Mouse (Mus musculus) urinary bladder, postnatal 4 days (tissue): ENCODE results near the gene Irf8.
A peak's percentile ranks its signal among the peaks of the same experiment; 100 is the strongest.
"Not testable (repeated sequence)": the region's sequence is repeated elsewhere in the genome, so short reads cannot be mapped to it uniquely, and the experiment has no call there.

Source experiments
- DNase-seq, 2 experiments: peaks; one replicate each; pipeline ENCODE4 v3.0.0; 2021 to 2022; ENCODE audit warnings: low spot score in 2 of 2

The Irf8 gene

GRCm38 (mm10) chr8:120797019-120797727, 61.0 kb downstream of the Irf8 start:
- no peak for DNase-seq

DNA sequence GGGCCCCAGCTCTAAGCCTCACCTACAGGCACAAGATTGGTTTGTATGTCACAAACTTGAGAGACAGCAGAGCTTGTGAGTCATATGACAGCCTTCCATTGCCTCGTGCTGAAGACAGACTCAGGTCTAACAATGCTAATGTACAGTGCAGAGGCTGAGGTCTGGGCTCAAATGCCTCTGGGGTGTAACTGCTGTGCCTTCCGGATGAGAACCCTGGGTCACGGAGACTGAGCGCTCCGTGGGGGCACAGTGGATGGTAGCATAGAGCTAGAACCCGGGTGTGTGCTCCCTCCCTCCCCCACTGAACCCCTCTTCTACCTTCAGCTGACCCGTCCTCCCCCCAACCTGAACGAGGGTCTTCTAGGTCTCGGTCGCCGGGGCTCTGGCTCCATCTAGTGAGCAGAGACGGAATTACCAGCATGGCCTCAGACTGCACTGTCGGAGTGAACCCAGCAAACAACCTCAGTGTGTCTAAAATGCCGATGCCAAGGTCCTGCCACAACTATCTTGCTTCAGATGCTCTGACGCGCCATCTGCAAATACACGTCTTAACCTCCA, 64.2 kb downstream of the Irf8 start:
- DNase-seq = peak in 1 of 2 experiments; percentile 72

DNA sequence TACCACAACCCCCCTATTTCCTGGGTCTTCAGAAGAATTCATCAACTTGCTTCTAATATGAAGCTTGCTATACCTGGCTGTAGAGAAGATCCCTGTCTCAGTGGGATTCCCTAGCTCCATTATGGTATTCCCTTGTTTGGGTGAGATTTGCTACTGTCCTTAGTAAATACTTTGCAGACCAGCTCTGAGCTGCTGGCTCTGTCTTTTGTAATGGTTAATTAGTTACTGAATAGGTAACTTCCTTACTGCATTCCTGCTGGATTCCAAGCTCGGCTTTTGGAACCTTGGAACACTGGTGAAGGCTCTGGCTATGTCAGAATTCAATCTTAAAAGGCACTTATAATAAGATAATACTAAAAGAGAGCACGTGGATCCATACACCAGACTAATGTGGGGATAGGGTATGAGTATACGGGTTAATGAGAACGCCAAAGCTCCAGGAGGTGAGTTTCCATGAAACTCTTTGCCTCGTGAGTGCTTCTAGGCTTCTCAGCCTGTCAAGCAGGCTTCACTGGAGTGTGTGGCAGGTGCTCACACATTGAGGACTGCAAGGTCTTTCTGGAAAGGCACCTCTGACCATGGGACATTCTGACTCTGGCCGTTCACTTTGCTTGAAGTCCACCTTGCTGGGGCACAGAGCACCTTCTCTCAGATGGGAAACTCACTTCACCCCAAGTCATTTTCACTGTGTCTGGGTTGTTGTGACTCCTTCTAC, 67.7 kb downstream of the Irf8 start:
- DNase-seq = not testable (repeated sequence)

DNA sequence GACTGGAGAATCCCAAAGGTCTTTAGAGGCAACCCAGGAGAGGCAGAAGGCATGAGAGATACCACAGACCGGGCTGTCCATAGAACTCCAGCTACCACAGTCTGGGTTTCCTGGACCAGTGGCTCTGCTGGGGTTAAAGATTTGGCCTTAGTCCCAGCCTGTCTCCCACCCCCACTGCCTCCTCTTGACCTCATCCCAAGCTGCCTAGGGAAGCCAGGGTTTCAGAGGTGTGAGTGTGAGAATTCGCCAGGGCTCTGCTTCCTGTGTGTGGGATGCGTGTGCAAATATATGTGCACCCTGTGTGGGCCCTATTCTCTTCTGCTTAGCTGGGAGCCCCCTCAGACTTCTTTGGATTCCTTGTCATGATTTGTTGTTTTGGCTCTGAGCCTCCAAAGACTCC, 68.6 kb downstream of the Irf8 start:
- no peak for DNase-seq
